Mouse (Mus musculus): ENCODE data around the gene Rsf1. TPM values are rescaled to one million over a fixed set of nuclear protein-coding genes. Genes with fewer than 3 reads are reported as not detected.

Rsf1 gene
- polyA plus RNA-seq, 1 experiment from 2014 or later = 5.2 TPM

DNA sequence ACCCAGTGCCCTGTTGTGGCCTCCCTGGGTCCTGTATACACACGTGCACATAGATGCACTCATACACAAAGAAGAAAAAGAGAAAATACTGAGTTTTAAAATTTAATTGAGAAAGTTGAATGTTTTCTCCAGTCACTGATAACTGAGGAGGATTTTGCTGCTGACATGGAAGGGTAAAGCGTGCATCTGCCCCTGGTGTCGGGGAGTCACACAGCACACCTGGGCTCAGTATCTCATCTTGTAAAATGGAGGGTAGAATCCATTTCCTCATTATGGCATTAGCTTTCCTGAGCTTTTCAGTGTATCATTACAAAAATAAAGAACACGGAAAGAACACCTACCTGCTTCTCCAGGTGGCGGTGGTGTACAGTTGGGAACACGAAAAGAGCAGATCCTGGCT, 145.7 kb downstream of the Rsf1 start:
- WGBS (ENCODE audit: insufficient replicate concordance) = 88% methylated on average over 6 of the region's 6 CpGs
- no peak overlapping the region for H3K4me3 ChIP-seq (replicated peaks)
- peaks cover 17% of the 10 kb centered on the region for H3K36me3 ChIP-seq (replicated peaks)
- H3K27me3 ChIP-seq = no peaks in the 10 kb centered on the region
- no peak overlapping the region for H3K27ac ChIP-seq (replicated peaks)
- no peaks in the 10 kb centered on the region for H3K9me3 ChIP-seq (replicated peaks)
- no peak for ATAC-seq (ENCODE audit: insufficient read depth)
- peaks cover 19% of the 10 kb centered on the region for H3K4me1 ChIP-seq (replicated peaks)
- H3K4me2 ChIP-seq = no peak overlapping the region
- no peak overlapping the region for H3K9ac ChIP-seq

DNA sequence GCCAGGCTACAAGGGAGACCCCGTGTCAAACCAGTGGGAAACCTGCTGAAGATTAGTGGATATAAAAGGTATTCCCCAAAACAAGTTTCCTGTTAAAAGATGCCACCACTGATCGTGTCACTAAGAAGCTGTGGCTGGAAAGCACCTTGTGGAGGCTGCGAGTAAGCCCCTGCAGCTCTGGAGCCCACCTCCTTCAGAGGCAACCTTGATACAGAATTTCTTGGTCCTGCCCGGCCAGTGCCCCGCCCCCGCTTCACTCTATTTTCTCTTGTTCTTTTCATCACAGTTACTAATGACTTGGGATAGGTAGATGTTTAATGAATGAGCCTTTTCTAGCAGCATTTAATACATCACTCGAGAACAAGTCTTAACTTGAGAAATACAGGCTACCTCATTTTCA, 146.4 kb downstream of the Rsf1 start:
- H3K9ac ChIP-seq = no peak overlapping the region
- H3K27ac ChIP-seq (replicated peaks) = no peak overlapping the region
- H3K36me3 ChIP-seq (replicated peaks) = peaks cover 15% of the 10 kb centered on the region
- no peak overlapping the region for H3K4me2 ChIP-seq
- H3K4me1 ChIP-seq (replicated peaks) = peaks cover 25% of the 10 kb centered on the region
- H3K27me3 ChIP-seq = no peaks in the 10 kb centered on the region
- H3K4me3 ChIP-seq (replicated peaks) = no peak overlapping the region
- H3K9me3 ChIP-seq (replicated peaks) = no peaks in the 10 kb centered on the region
- no peak for ATAC-seq (ENCODE audit: insufficient read depth)
- 75% methylated on average over 7 of the region's 7 CpGs for whole genome bisulfite sequencing (ENCODE audit: insufficient replicate concordance)

DNA sequence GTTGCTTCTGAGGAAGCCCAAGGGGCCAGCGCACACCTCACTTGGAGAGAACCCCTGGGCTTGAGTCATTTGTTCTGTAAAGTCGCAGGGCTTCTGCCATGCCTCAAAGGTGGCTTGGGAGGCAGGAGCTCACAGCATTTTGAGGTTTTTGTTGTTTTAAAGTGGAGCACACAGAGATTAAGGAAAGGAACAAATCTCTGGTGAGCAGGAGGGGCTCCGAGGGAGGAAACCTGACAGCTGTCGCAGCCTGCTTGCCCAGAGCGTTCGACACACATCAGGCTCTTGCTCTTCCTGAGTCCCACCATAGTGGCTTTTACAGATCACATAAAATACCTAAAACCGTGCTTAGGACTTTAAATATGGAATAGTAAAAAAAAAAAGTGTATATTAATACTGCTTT, 147.1 kb downstream of the Rsf1 start:
- no peak for ATAC-seq (ENCODE audit: insufficient read depth)
- Histone ChIP-seq H3K4me2 (no peak overlapping the region), H3K27me3 (no peaks in the 10 kb centered on the region), H3K9me3 (replicated peaks) (no peaks in the 10 kb centered on the region), H3K27ac (replicated peaks) (no peak overlapping the region), H3K9ac (no peak overlapping the region), H3K4me1 (replicated peaks) (peaks cover 31% of the 10 kb centered on the region), H3K4me3 (replicated peaks) (no peak overlapping the region), H3K36me3 (replicated peaks) (peaks cover 15% of the 10 kb centered on the region)
- 59% methylated on average over 7 of the region's 7 CpGs for WGBS (ENCODE audit: insufficient replicate concordance)

DNA sequence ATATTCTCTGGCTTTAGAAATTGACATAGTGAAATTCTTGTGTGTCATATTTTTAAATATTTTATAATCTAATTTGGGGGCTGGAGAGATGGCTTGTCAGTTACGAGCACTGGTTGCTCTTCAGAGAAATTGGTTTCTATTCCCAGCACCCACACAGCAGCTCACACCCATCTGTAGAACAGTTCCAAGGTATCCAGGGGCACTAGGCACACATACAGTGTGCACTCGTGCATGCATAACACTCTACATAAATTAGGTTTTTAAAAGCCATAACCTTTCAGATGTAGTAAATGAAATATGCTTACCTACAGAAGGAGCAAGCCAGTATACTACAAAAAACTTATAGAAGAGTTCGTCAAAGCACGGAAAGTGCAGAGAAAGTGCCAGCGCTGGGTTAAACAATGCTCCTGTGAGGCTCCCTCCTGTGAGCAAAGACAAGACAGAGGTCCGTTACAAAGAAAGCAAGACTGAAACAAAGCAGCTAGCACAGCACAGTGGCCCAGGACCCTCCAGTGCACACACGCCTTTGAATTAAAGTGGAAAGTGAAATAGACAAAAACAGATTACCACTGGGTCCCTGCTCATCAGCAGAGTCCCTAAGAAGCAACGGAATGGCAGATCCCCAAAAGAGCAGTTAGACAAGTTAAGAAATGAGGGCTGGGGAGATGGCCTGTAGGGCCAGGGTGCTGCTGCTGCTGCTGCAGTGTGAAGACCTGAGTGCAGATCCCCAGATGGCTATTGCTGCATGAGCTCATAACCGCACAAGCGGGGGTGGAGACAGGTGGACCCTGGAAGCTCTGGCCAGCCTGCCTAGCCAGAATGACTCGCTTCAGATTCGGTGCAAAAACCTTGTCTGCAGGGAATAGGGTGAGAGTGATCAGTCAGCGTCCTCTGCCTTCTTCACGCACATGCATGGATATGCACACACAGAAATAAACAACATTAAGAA, 149.3 kb downstream of the Rsf1 start:
- no peak for ATAC-seq (ENCODE audit: insufficient read depth)
- Histone ChIP-seq H3K9me3 (replicated peaks) (no peaks in the 10 kb centered on the region), H3K4me1 (replicated peaks) (peaks cover 45% of the 10 kb centered on the region), H3K4me3 (replicated peaks) (no peak overlapping the region), H3K27ac (replicated peaks) (no peak overlapping the region), H3K36me3 (replicated peaks) (peaks cover 15% of the 10 kb centered on the region), H3K27me3 (no peaks in the 10 kb centered on the region), H3K9ac (no peak overlapping the region), H3K4me2 (no peak overlapping the region)
- 79% methylated on average over 14 of the region's 14 CpGs for WGBS (ENCODE audit: insufficient replicate concordance)

DNA sequence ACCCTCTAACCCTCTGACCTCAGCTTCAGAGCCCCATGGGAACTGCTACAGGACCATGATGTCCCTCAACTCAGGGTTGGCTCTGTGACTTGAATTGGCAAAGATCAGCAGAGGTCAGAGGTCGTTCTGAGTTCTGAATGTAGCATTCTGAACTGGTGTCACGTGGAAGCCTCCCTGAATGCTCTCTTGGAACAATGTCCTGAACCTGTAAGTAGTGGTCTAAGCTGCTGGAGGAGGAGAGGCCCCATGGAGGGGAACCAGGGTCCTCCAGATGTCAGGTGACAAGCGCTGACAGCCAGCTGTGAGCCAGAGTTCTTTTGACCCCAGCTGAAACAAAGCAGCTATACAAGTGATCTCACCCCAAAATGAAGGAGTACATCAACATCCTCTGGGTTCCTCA, 150.7 kb downstream of the Rsf1 start:
- peaks cover 54% of the 10 kb centered on the region for H3K4me1 ChIP-seq (replicated peaks)
- H3K4me2 ChIP-seq = no peak overlapping the region

DNA sequence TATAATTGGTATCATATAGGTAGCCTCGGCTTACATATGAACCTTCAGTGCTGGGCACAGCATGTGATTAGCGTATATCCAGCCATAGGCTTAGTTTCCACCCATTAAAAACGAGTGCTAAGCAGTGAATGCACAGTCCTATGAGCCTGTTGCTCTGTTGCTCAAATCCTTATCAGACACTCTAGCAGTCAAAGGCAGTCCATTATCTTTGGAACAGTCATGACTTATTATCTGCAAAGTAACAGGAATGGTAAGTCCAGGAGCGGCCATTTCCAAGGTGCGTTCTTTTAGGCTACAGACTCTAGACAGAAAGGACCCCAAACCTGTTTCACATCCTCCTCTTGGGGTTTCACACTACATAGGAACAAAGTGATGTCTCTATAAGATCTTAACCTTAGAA, 153.9 kb downstream of the Rsf1 start:
- Histone ChIP-seq H3K9me3 (replicated peaks) (no peaks in the 10 kb centered on the region), H3K4me1 (replicated peaks) (peaks cover 78% of the 10 kb centered on the region), H3K4me3 (replicated peaks) (no peak overlapping the region), H3K27ac (replicated peaks) (peak overlapping the region; percentile 43), H3K27me3 (no peaks in the 10 kb centered on the region), H3K4me2 (peak overlapping the region; percentile 24; the same call in 1 of the 2 replicates), H3K36me3 (replicated peaks) (no peaks in the 10 kb centered on the region), H3K9ac (no peak overlapping the region)
- 17% methylated on average over 5 of the region's 5 CpGs for WGBS (ENCODE audit: insufficient replicate concordance)
- ATAC-seq (ENCODE audit: insufficient read depth) = peak; percentile 17; the same call in 1 of the 2 replicates

More for the DNA sequence above, 150.7 kb downstream of the Rsf1 start:
- ATAC-seq (ENCODE audit: insufficient read depth) = no peak
- no peaks in the 10 kb centered on the region for H3K9me3 ChIP-seq (replicated peaks)
- 73% methylated on average over 3 of the region's 3 CpGs for WGBS (ENCODE audit: insufficient replicate concordance)
- no peak overlapping the region for H3K9ac ChIP-seq
- no peak overlapping the region for H3K27ac ChIP-seq (replicated peaks)
- H3K4me3 ChIP-seq (replicated peaks) = no peak overlapping the region
- no peaks in the 10 kb centered on the region for H3K27me3 ChIP-seq
- H3K36me3 ChIP-seq (replicated peaks) = peaks cover 15% of the 10 kb centered on the region

DNA sequence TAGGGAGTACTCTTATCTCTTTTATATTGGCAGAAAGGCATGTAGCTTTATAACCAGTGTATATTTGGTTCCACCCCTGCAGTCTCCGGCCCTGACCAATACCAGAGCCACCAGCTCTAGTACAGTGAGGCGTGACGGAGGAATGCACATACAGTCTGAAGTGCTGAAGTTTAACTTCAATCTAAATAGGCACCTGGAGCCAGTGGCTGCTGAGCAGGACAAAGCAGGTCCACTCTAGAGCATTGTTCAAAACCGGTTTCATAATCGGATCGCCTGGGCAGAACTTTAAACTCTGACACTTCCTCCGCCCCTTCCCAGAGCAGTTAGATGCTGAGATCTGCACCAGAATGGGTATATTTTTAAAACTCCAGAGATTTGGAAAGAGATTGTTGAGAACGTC, 155.3 kb downstream of the Rsf1 start:
- no peak overlapping the region for H3K27ac ChIP-seq (replicated peaks)
- WGBS (ENCODE audit: insufficient replicate concordance) = 61% methylated on average over 8 of the region's 8 CpGs

DNA sequence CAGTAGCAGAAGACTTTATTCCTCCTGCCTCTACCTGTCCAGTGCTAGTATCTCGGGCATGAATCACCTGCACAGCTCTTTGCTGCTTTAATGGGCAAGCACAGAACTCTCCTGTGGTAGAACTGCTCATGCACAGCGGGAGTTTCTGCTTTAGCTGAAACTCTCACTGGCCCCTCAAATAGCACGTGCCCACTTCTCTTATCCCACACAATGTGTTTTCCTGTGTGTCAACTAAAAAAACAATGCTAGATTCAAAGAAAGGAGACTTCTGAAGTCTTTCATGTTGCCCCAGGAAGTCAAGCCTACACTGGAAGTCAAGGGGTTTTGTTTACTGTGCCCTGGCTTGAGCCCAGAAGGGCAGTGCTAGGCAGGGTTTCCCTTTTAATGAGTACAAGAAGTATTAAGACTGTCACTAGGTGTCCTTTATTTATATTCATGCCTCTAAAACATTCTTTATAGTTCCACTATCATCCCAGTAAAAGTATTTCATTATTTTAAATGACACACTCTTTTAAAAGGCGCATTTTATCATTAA, 156.3 kb downstream of the Rsf1 start:
- Histone ChIP-seq H3K4me3 (replicated peaks) (peak overlapping the region; percentile 81), H3K36me3 (replicated peaks) (no peaks in the 10 kb centered on the region), H3K4me2 (peak overlapping the region; percentile 98), H3K27me3 (no peaks in the 10 kb centered on the region), H3K27ac (replicated peaks) (no peak overlapping the region), H3K9me3 (replicated peaks) (no peaks in the 10 kb centered on the region), H3K4me1 (replicated peaks) (peaks cover 84% of the 10 kb centered on the region), H3K9ac (no peak overlapping the region)
- WGBS (ENCODE audit: insufficient replicate concordance) = 37% methylated on average over 4 of the region's 4 CpGs
- ATAC-seq (ENCODE audit: insufficient read depth) = no peak

More for the DNA sequence above, 155.3 kb downstream of the Rsf1 start:
- Histone ChIP-seq H3K4me2 (peak overlapping the region; percentile 98), H3K4me1 (replicated peaks) (peaks cover 83% of the 10 kb centered on the region), H3K36me3 (replicated peaks) (no peaks in the 10 kb centered on the region), H3K4me3 (replicated peaks) (peak overlapping the region; percentile 1; the same call in 1 of the 2 replicates), H3K9ac (no peak overlapping the region), H3K9me3 (replicated peaks) (no peaks in the 10 kb centered on the region), H3K27me3 (no peaks in the 10 kb centered on the region)
- no peak for ATAC-seq (ENCODE audit: insufficient read depth)

DNA sequence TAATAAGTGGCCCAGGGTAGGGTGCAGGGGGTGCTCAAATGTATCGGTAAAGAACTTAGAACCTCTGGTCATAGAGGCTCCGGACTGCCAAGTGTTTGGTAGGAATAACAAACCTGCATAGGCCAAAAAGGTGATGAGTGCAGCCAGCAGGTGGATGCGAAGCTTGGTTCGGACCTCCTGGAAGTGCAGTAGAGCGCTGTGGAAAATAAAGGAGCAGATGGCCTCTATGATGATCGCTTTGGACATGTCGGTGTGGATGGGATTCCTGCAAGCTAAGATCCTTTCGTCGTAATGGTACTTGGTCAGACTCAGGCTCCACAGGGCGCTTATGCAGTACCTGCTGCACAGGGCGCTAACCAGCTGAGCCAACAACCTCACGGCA, 157.6 kb downstream of the Rsf1 start:
- Histone ChIP-seq H3K9me3 (replicated peaks) (no peaks in the 10 kb centered on the region), H3K4me2 (peak overlapping the region; percentile 98), H3K9ac (peak overlapping the region; percentile 74), H3K27ac (replicated peaks) (peak overlapping the region; percentile 73), H3K4me3 (replicated peaks) (peak overlapping the region; percentile 81), H3K27me3 (no peaks in the 10 kb centered on the region), H3K36me3 (replicated peaks) (no peaks in the 10 kb centered on the region), H3K4me1 (replicated peaks) (peaks cover 86% of the 10 kb centered on the region)
- WGBS (ENCODE audit: insufficient replicate concordance) = 9% methylated on average over 12 of the region's 12 CpGs
- ATAC-seq (ENCODE audit: insufficient read depth) = no peak

DNA sequence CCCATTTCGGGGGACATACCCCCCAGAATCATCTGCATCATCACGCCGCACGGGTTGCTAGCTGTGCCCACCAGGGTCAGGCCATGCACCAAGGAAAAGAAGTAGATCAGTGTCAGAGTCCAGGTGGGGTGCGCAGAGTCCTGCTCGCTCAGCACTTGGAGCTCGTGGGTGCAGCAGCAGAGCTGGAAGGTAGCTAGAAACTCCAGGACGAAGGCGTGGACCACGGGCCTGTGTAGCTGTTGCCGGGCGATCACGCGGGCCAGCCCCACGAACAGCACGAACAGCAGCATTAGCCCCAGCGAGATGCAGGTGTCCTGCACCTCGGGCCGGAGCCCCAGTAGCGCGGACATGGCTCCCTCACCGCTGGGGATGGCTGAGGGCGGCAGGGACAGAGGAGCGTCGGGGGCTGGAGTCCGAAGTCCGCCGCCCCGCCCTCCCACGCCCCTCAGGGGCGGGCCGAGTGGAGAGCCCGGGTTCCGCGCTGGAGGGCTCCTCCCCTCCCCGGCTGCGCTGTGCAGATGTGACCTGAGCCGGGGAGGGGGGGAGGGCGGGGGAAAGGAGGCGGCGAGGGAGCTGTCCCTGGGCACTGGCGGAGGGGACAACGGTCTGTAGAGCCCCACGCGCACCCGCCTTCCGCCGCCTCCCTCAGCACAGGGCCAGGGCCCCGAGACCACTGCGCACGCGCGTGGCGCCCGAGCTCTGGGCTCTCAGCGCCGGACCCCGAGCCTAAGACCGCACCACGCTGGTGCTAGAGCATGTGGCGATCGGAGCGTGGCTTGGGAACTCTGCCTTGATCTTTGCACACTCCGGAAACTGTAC, 158.2 kb downstream of the Rsf1 start, which contains the start of gene Aqp11:
TSS of gene Aqp11 (minus strand) at position 652 of the 819 bp plus-strand sequence.
- Histone ChIP-seq H3K27me3 (no peaks in the 10 kb centered on the region), H3K36me3 (replicated peaks) (no peaks in the 10 kb centered on the region), H3K4me3 (replicated peaks) (peak within 1 kb of the TSS; percentile 81), H3K9ac (peak within 1 kb of the TSS; percentile 74), H3K27ac (replicated peaks) (peak within 1 kb of the TSS; percentile 76), H3K4me1 (replicated peaks) (peaks cover 86% of the 10 kb centered on the region), H3K4me2 (peak within 1 kb of the TSS; percentile 98), H3K9me3 (replicated peaks) (no peaks in the 10 kb centered on the region)
- 1% methylated on average over 57 of the region's 64 CpGs for WGBS (ENCODE audit: insufficient replicate concordance)
- peak; percentile 93 for ATAC-seq (ENCODE audit: insufficient read depth)

DNA sequence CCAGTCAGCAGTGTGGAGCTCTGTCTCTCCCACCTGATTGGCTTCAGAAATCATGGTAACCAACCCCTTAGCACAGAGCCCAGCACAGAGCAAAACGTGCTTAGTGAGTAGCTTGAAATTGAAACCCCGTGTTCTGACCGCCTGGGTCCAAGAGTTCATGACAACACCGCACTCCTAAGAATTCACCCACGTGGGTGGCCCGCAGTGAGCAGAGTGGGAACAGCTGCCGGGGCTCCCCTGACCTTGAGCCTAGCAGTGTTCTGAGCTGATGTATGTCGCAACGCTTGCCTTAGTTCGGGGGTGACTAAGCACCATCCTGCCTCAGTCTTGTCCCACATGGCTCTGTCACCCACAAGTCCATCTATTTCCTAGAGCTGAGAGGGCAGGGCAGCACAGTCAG, 161.3 kb downstream of the Rsf1 start:
- peak overlapping the region; percentile 58 for H3K27ac ChIP-seq (replicated peaks)
- H3K36me3 ChIP-seq (replicated peaks) = no peaks in the 10 kb centered on the region
- ATAC-seq (ENCODE audit: insufficient read depth) = peak; percentile 25
- H3K4me1 ChIP-seq (replicated peaks) = peaks cover 65% of the 10 kb centered on the region
- H3K9ac ChIP-seq = no peak overlapping the region
- H3K27me3 ChIP-seq = no peaks in the 10 kb centered on the region
- H3K9me3 ChIP-seq (replicated peaks) = no peaks in the 10 kb centered on the region
- WGBS (ENCODE audit: insufficient replicate concordance) = 62% methylated on average over 10 of the region's 10 CpGs
- H3K4me2 ChIP-seq = no peak overlapping the region
- H3K4me3 ChIP-seq (replicated peaks) = no peak overlapping the region

All from liver, embryonic 15.5 days (tissue).